Mouse (Mus musculus): ENCODE measurements around the gene Bnc2.

- TF ChIP-seq CTCF (IDR thresholded peaks at IDR 0.05; ENCODE audit: control insufficient read depth, insufficient read depth, low read length) = no peak
- no peak for TF ChIP-seq POLR2A (IDR thresholded peaks at IDR 0.05; ENCODE audit: borderline replicate concordance, control insufficient read depth, low read depth, low read length)
These were observed 345.4 kb downstream of the Bnc2 start for GRCm38 (mm10) chr4:84329651-84330050.
